Mouse (Mus musculus) kidney, postnatal 0 days (tissue): ENCODE data around the gene Nsmf. TPM values are rescaled to one million over a fixed set of nuclear protein-coding genes. Genes with fewer than 3 reads are reported as not detected.
A peak's percentile ranks its signal among the peaks of the same experiment; 100 is the strongest.

Experiments
- ATAC-seq: fragments of 200-750 bp; cut with Nextera tagmentation; replicated peaks from 2 replicates; pipeline ENCODE4 v1.8.0; 2017; ENCODE audit warnings: low read depth, moderate number of reproducible peaks, moderate TSS enrichment, moderate library complexity; ENCODE audit not compliant: low FRiP score
- DNase-seq: peaks from one replicate; pipeline ENCODE4 v3.0.0-alpha.2; 2016; ENCODE audit warnings: low spot score
- H3K27ac ChIP-seq: fragments of 300-500 bp; sonication (generic); 2 replicates; pipeline ENCODE4 v1.5.1; 2014; ENCODE audit warnings: mild to moderate bottlenecking
- H3K27me3 ChIP-seq: fragments of 300-500 bp; sonication (generic); 2 replicates; pipeline ENCODE4 v1.6.1; 2014; ENCODE audit warnings: low read length, mixed read lengths; ENCODE audit not compliant: insufficient read depth
- H3K36me3 ChIP-seq: fragments of 300-500 bp; sonication (generic); 2 replicates; pipeline ENCODE4 v1.6.1; 2014; ENCODE audit warnings: low read length, mixed read lengths; ENCODE audit not compliant: insufficient read depth
- H3K4me1 ChIP-seq: fragments of 300-500 bp; sonication (generic); replicated peaks from 2 replicates; pipeline ENCODE4 v1.6.1; 2014; ENCODE audit warnings: antibody characterized with exemption, low read length, mixed read lengths; ENCODE audit not compliant: insufficient read depth
- H3K4me2 ChIP-seq: fragments of 300-500 bp; sonication (generic); 2 replicates; pipeline ENCODE4 v1.6.1; 2014; ENCODE audit warnings: mild to moderate bottlenecking, low read length, moderate library complexity, mixed read lengths
- H3K4me3 ChIP-seq: fragments of 300-500 bp; sonication (generic); replicated peaks from 2 replicates; pipeline ENCODE4 v1.5.1; 2014; ENCODE audit warnings: low read depth, low read length
- H3K9ac ChIP-seq: fragments of 300-500 bp; sonication (generic); 2 replicates; pipeline ENCODE4 v1.6.1; 2014; ENCODE audit warnings: low read depth, low read length
- H3K9me3 ChIP-seq: fragments of 300-500 bp; sonication (generic); replicated peaks from 2 replicates; pipeline ENCODE4 v1.6.1; 2016; ENCODE audit warnings: low read length, inconsistent platforms, mixed read lengths
- CTCF ChIP-seq: IDR thresholded peaks from 2 replicates; pipeline ENCODE4 v1.5.1; 2016; ENCODE audit warnings: antibody characterized with exemption, low read depth, mild to moderate bottlenecking, moderate library complexity
- WGBS: fragments of 180-500 bp; shearing (Covaris S2); extraction: QIAGEN DNeasy Blood & Tissue Kit; methylation state at CpG from one replicate; pipeline ENCODE4 v1.1.7; 2014; 5-methylcytosine and 5-hydroxymethylcytosine counted together
- microRNA-seq: library from miRNA; unstranded; fragments of <30 nt; microRNA quantifications from one replicate; pipeline ENCODE4, GENCODE M21; 2016
- polyA plus RNA-seq: library from polyadenylated mRNA; unstranded; fragments of >200 nt; fragmentation: Nextera tagmentation; extraction: Ambion mirVana; gene quantifications from 2 replicates; pipeline ENCODE4 v1.2.1, GENCODE M21; 2015

Gene Nsmf
- polyA plus RNA-seq, 1 experiment from 2014 or later: 74.6 TPM

- no peaks in the 10 kb centered on the region for H3K36me3 ChIP-seq
- H3K27ac ChIP-seq: no peak overlapping the region
- H3K4me3 ChIP-seq: no peak overlapping the region
- no peaks in the 10 kb centered on the region for H3K9me3 ChIP-seq
- 70% methylated on average over 3 of the region's 3 CpGs for WGBS
- H3K27me3 ChIP-seq: no peaks in the 10 kb centered on the region
- H3K9ac ChIP-seq: no peak overlapping the region
- no peak for DNase-seq
- no peak for ATAC-seq
- TF ChIP-seq CTCF: no peak
- H3K4me1 ChIP-seq: no peaks in the 10 kb centered on the region
- no peak overlapping the region for H3K4me2 ChIP-seq
These were observed 51.9 kb downstream of the Nsmf start for GRCm38 (mm10) chr2:25106045-25106444.

GRCm38 (mm10) chr2:25109487-25109886, 55.3 kb downstream of the Nsmf start:
- H3K4me1 ChIP-seq: no peaks in the 10 kb centered on the region
- H3K9ac ChIP-seq: no peak overlapping the region
- H3K36me3 ChIP-seq: no peaks in the 10 kb centered on the region
- DNase-seq (no peak), ATAC-seq (no peak)
- no peak overlapping the region for H3K4me2 ChIP-seq
- H3K9me3 ChIP-seq: no peaks in the 10 kb centered on the region
- H3K27ac ChIP-seq: no peak overlapping the region
- no peak overlapping the region for H3K4me3 ChIP-seq
- H3K27me3 ChIP-seq: no peaks in the 10 kb centered on the region
- no peak for TF ChIP-seq CTCF

GRCm38 (mm10) chr2:25110505-25111183, 56.5 kb downstream of the Nsmf start:
- Histone ChIP-seq H3K4me2 (no peak overlapping the region), H3K4me1 (no peaks in the 10 kb centered on the region), H3K36me3 (no peaks in the 10 kb centered on the region), H3K9ac (no peak overlapping the region), H3K9me3 (no peaks in the 10 kb centered on the region), H3K27me3 (no peaks in the 10 kb centered on the region), H3K27ac (peak overlapping the region; percentile 63), H3K4me3 (no peak overlapping the region)
- no peak for TF ChIP-seq CTCF
- ATAC-seq (0 out of 2 replicates have a peak, but pooled peaks have one; percentile 16), DNase-seq (no peak)

GRCm38 (mm10) chr2:25111184-25111791, 57.1 kb downstream of the Nsmf start:
- H3K36me3 ChIP-seq: no peaks in the 10 kb centered on the region
- ATAC-seq: peak; percentile 47; the same call in 1 of the 2 replicates

More at GRCm38 (mm10) chr2:25111184-25111791, 57.1 kb downstream of the Nsmf start:
- WGBS: 40% methylated on average over 9 of the region's 9 CpGs
- no peaks in the 10 kb centered on the region for H3K4me1 ChIP-seq
- TF ChIP-seq CTCF: no peak
- H3K4me3 ChIP-seq: no peak overlapping the region
- H3K9me3 ChIP-seq: no peaks in the 10 kb centered on the region
- no peak overlapping the region for H3K9ac ChIP-seq
- H3K4me2 ChIP-seq: no peak overlapping the region
- H3K27ac ChIP-seq: peak overlapping the region; percentile 63
- no peaks in the 10 kb centered on the region for H3K27me3 ChIP-seq
- DNase-seq: no peak

Small RNA genes lying within 50 kb of the gene (microRNA-seq; reads per million reads assigned to microRNA genes)
- gene Gm24328: not detected
- not detected for gene Mir7664

Other genes starting within 250 kb of the Nsmf start
- 47.5 and 58.8 TPM in 2 replicates for gene Ehmt1, start 134.7 kb upstream of the Nsmf start, polyA plus RNA-seq
- 66.3 and 72.3 TPM in 2 replicates for gene Arrdc1, start 119.1 kb upstream of the Nsmf start, polyA plus RNA-seq
- gene Zmynd19, start 104.6 kb upstream of the Nsmf start, polyA plus RNA-seq: 11.7 and 12.2 TPM in 2 replicates
- 21.6 and 23.8 TPM in 2 replicates for gene Dph7, start 92.0 kb upstream of the Nsmf start, polyA plus RNA-seq
- gene Mrpl41, start 79.3 kb upstream of the Nsmf start, polyA plus RNA-seq: 153 and 157 TPM in 2 replicates
- gene Pnpla7, start 78.3 kb upstream of the Nsmf start, polyA plus RNA-seq: 6.1 and 8.3 TPM in 2 replicates
- 6.2 TPM in 2 replicates for gene Entpd8, start 25.9 kb downstream of the Nsmf start, polyA plus RNA-seq
- gene Noxa1, start 40.8 kb downstream of the Nsmf start, polyA plus RNA-seq: 0.41 and 0.43 TPM in 2 replicates
- 19.9 and 21.6 TPM in 2 replicates for gene Nrarp, start 126.4 kb downstream of the Nsmf start, polyA plus RNA-seq
- gene Tor4a, start 142.5 kb downstream of the Nsmf start, polyA plus RNA-seq: 10.8 and 12.0 TPM in 2 replicates
- gene Nelfb, start 157.1 kb downstream of the Nsmf start, polyA plus RNA-seq: 74.0 and 82.3 TPM in 2 replicates
- gene Stpg3, start 160.3 kb downstream of the Nsmf start, polyA plus RNA-seq: 0.29 and 0.43 TPM in 2 replicates
- 0.28 and 0.62 TPM in 2 replicates for gene Fam166a, start 164.4 kb downstream of the Nsmf start, polyA plus RNA-seq
- gene Tubb4b, start 170.3 kb downstream of the Nsmf start, polyA plus RNA-seq: 339 and 384 TPM in 2 replicates
- gene Slc34a3, start 180.0 kb downstream of the Nsmf start, polyA plus RNA-seq: 1.5 and 1.6 TPM in 2 replicates
- gene Rnf224, start 182.4 kb downstream of the Nsmf start, polyA plus RNA-seq: 0.16 and 0.28 TPM in 2 replicates
- gene Rnf208, start 187.9 kb downstream of the Nsmf start, polyA plus RNA-seq: 24.2 and 27.4 TPM in 2 replicates
- 0.61 and 0.75 TPM in 2 replicates for gene Cysrt1, start 188.1 kb downstream of the Nsmf start, polyA plus RNA-seq
- 2.7 and 3.7 TPM in 2 replicates for gene AL732309.1, start 192.5 kb downstream of the Nsmf start, polyA plus RNA-seq
- 42.6 and 46.7 TPM in 2 replicates for gene Tmem203, start 201.1 kb downstream of the Nsmf start, polyA plus RNA-seq
- 17.1 and 18.0 TPM in 2 replicates for gene Tprn, start 208.3 kb downstream of the Nsmf start, polyA plus RNA-seq
- 172 TPM in 2 replicates for gene Ssna1, start 218.1 kb downstream of the Nsmf start, polyA plus RNA-seq
- 79.4 and 84.0 TPM in 2 replicates for gene Anapc2, start 218.1 kb downstream of the Nsmf start, polyA plus RNA-seq
- gene Tmem210, start 233.8 kb downstream of the Nsmf start, polyA plus RNA-seq: not detected in 2 replicates
- gene Lrrc26, start 235.6 kb downstream of the Nsmf start, polyA plus RNA-seq: 0.29 and 0.48 TPM in 2 replicates